Mouse (Mus musculus): ENCODE results near the gene Rpl26. TPM values are rescaled to one million over a fixed set of nuclear protein-coding genes. Genes with fewer than 3 reads are reported as not detected.
"Not testable (repeated sequence)": the region's sequence is repeated elsewhere in the genome, so short reads cannot be mapped to it uniquely, and the experiment has no call there.

Rpl26 gene
- polyA plus RNA-seq, 1 experiment from 2014 or later, result 1,181 TPM

- no peak overlapping the region for H3K4me2 ChIP-seq
- peaks cover 7% of the 10 kb centered on the region for H3K4me1 ChIP-seq
- H3K9ac ChIP-seq, result no peak overlapping the region
- no peak overlapping the region for H3K4me3 ChIP-seq
- no peak for ATAC-seq (ENCODE audit: insufficient number of reproducible peaks, insufficient read depth, low FRiP score, low TSS enrichment, low read depth)
- H3K9me3 ChIP-seq, result no peaks in the 10 kb centered on the region
- H3K36me3 ChIP-seq, result no peaks in the 10 kb centered on the region
- H3K27ac ChIP-seq, result no peak overlapping the region
- WGBS, result 84% methylated on average over 2 of the region's 2 CpGs
- no peaks in the 10 kb centered on the region for H3K27me3 ChIP-seq
These were observed 23.4 kb downstream of the Rpl26 start for GRCm38 (mm10) chr11:68924749-68925148.

GRCm38 (mm10) chr11:68926981-68927380 is 25.6 kb downstream of the Rpl26 start, which contains the start of gene Odf4:
Gene Odf4, minus strand, starts transcription at chr11:68927081.
- Histone ChIP-seq H3K9ac (no peak within 1 kb of the TSS), H3K4me1 (peaks cover 3% of the 10 kb centered on the region), H3K9me3 (no peaks in the 10 kb centered on the region), H3K27ac (no peak within 1 kb of the TSS), H3K4me2 (no peak within 1 kb of the TSS), H3K27me3 (no peaks in the 10 kb centered on the region), H3K4me3 (no peak within 1 kb of the TSS), H3K36me3 (no peaks in the 10 kb centered on the region)
- 56% methylated on average over 3 of the region's 3 CpGs for WGBS
- ATAC-seq (ENCODE audit: insufficient number of reproducible peaks, insufficient read depth, low FRiP score, low TSS enrichment, low read depth), result no peak

GRCm38 (mm10) chr11:68929947-68930346 is 28.6 kb downstream of the Rpl26 start:
- Histone ChIP-seq H3K27ac (no peak overlapping the region), H3K27me3 (no peaks in the 10 kb centered on the region), H3K9me3 (no peaks in the 10 kb centered on the region), H3K9ac (no peak overlapping the region), H3K4me2 (no peak overlapping the region), H3K36me3 (no peaks in the 10 kb centered on the region), H3K4me1 (no peaks in the 10 kb centered on the region), H3K4me3 (no peak overlapping the region)
- no peak for ATAC-seq (ENCODE audit: insufficient number of reproducible peaks, insufficient read depth, low FRiP score, low TSS enrichment, low read depth)
- 76% methylated on average over 6 of the region's 6 CpGs for WGBS

DNA sequence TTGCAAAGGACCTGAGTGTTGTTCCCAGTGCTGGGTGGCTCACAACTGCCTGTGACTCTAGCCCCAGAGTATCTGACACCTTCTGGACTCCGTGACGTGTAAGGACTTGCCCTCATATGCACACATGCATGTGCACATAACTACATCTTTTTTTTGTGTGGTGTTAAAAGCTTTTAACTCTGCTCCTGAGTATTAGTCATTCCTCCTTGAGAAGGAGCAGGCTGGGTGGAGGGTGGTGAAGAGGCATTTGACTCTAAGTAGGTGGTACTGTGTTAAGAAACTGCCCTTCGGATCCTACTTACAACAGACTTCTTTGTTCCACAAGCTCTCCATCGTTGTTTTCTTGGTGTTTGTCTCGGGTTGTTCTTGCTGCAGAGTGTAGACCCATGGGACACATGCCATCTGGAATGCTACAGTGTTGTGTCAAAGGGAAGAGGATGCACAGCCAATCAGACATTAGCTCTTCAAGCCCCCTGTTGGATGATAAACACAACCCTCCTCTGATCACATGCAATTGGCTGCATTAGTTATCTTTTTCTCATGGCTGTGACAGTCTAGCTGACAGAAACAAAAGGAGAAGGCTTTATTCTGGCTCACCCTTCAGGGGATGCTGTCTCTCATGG is 32.6 kb downstream of the Rpl26 start:
- H3K9ac ChIP-seq, result no peak overlapping the region
- no peak overlapping the region for H3K4me3 ChIP-seq
- WGBS, result 62% methylated on average over 5 of the region's 5 CpGs
- H3K4me1 ChIP-seq, result no peaks in the 10 kb centered on the region
- H3K27ac ChIP-seq, result no peak overlapping the region
- no peaks in the 10 kb centered on the region for H3K36me3 ChIP-seq
- no peak for ATAC-seq (ENCODE audit: insufficient number of reproducible peaks, insufficient read depth, low FRiP score, low TSS enrichment, low read depth)
- no peaks in the 10 kb centered on the region for H3K27me3 ChIP-seq
- no peak overlapping the region for H3K4me2 ChIP-seq
- H3K9me3 ChIP-seq, result no peaks in the 10 kb centered on the region

GRCm38 (mm10) chr11:68936951-68937350 is 35.6 kb downstream of the Rpl26 start:
- not testable (repeated sequence) for H3K27me3 ChIP-seq; H3K4me2 ChIP-seq; H3K9ac ChIP-seq; H3K4me1 ChIP-seq; H3K9me3 ChIP-seq; H3K36me3 ChIP-seq; ATAC-seq (ENCODE audit: insufficient number of reproducible peaks, insufficient read depth, low FRiP score, low TSS enrichment, low read depth); H3K4me3 ChIP-seq; H3K27ac ChIP-seq
- WGBS, result 87% methylated on average over 4 of the region's 4 CpGs

GRCm38 (mm10) chr11:68939451-68940304 is 38.3 kb downstream of the Rpl26 start:
- H3K9ac ChIP-seq, result peak overlapping the region; percentile 74
- H3K27ac ChIP-seq, result peak overlapping the region; percentile 65; the same call in 1 of the 2 replicates
- no peaks in the 10 kb centered on the region for H3K36me3 ChIP-seq
- H3K4me1 ChIP-seq, result peaks cover 7% of the 10 kb centered on the region
- H3K4me2 ChIP-seq, result peak overlapping the region; percentile 66
- peak overlapping the region; percentile 52 for H3K4me3 ChIP-seq
- peak; percentile 99 for ATAC-seq (ENCODE audit: insufficient number of reproducible peaks, insufficient read depth, low FRiP score, low TSS enrichment, low read depth)
- H3K27me3 ChIP-seq, result no peaks in the 10 kb centered on the region
- no peaks in the 10 kb centered on the region for H3K9me3 ChIP-seq
- WGBS, result 2% methylated on average over 16 of the region's 16 CpGs

DNA sequence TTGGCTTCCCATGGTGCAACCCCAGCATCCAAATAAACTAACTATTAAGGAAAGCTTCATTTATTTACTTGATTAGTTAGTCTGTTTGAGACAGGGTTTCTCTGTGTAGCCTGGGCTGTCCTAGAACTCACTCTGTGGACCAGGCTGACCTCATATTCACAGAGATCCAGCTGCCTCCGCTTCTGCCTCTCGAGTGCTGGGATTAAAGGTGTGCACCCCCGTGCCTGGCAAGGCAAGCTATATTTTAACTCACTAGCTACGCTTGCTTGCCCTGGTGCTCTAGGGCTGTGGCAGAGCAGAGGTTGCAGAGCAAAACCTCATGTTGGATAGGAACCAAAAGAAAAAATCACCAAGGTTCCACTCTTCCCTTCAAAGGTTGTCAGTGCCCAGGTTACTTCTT is 39.1 kb downstream of the Rpl26 start:
- Histone ChIP-seq H3K27me3 (no peaks in the 10 kb centered on the region), H3K4me2 (peak overlapping the region; percentile 66), H3K9ac (peak overlapping the region; percentile 74), H3K4me3 (peak overlapping the region; percentile 52), H3K27ac (peak overlapping the region; percentile 65), H3K36me3 (no peaks in the 10 kb centered on the region), H3K4me1 (peaks cover 7% of the 10 kb centered on the region), H3K9me3 (no peaks in the 10 kb centered on the region)
- WGBS, result 61% methylated on average over 4 of the region's 4 CpGs
- ATAC-seq (ENCODE audit: insufficient number of reproducible peaks, insufficient read depth, low FRiP score, low TSS enrichment, low read depth), result no peak

DNA sequence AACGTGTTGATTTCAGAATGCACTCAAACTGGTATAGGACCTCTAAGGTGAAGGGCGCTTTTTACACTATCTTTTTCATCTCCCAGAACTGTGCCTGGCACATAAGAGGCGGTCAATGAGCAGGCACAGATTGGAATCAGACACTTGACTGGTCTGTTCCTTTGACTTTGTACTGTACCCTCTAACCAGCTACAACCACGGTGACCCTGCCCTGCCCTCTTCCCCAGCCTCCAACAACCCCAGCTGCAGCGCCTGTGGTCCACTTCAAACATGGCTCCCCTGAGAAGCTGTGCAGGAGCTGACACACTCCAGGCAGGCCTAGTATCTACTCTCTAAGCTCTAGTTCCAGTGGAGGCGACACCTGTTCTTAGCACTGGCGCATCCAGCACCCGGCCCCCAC is 41.3 kb downstream of the Rpl26 start:
- Histone ChIP-seq H3K4me3 (no peak overlapping the region), H3K27me3 (peaks cover 15% of the 10 kb centered on the region), H3K9me3 (no peaks in the 10 kb centered on the region), H3K27ac (no peak overlapping the region), H3K36me3 (no peaks in the 10 kb centered on the region), H3K4me1 (peaks cover 19% of the 10 kb centered on the region), H3K9ac (no peak overlapping the region), H3K4me2 (no peak overlapping the region)
- WGBS, result 85% methylated on average over 8 of the region's 8 CpGs
- no peak for ATAC-seq (ENCODE audit: insufficient number of reproducible peaks, insufficient read depth, low FRiP score, low TSS enrichment, low read depth)

GRCm38 (mm10) chr11:68945245-68945644 is 43.9 kb downstream of the Rpl26 start:
- no peak overlapping the region for H3K4me2 ChIP-seq
- WGBS, result 79% methylated on average over 2 of the region's 2 CpGs
- H3K36me3 ChIP-seq, result no peaks in the 10 kb centered on the region
- H3K4me1 ChIP-seq, result peaks cover 17% of the 10 kb centered on the region
- no peak overlapping the region for H3K9ac ChIP-seq
- H3K9me3 ChIP-seq, result no peaks in the 10 kb centered on the region
- peaks cover 16% of the 10 kb centered on the region for H3K27me3 ChIP-seq
- no peak overlapping the region for H3K4me3 ChIP-seq
- no peak for ATAC-seq (ENCODE audit: insufficient number of reproducible peaks, insufficient read depth, low FRiP score, low TSS enrichment, low read depth)
- no peak overlapping the region for H3K27ac ChIP-seq

- WGBS, result 79% methylated on average over 4 of the region's 4 CpGs
- ATAC-seq (ENCODE audit: insufficient number of reproducible peaks, insufficient read depth, low FRiP score, low TSS enrichment, low read depth), result no peak
- H3K9me3 ChIP-seq, result no peaks in the 10 kb centered on the region
These were observed 44.6 kb downstream of the Rpl26 start for GRCm38 (mm10) chr11:68946001-68946400.

DNA sequence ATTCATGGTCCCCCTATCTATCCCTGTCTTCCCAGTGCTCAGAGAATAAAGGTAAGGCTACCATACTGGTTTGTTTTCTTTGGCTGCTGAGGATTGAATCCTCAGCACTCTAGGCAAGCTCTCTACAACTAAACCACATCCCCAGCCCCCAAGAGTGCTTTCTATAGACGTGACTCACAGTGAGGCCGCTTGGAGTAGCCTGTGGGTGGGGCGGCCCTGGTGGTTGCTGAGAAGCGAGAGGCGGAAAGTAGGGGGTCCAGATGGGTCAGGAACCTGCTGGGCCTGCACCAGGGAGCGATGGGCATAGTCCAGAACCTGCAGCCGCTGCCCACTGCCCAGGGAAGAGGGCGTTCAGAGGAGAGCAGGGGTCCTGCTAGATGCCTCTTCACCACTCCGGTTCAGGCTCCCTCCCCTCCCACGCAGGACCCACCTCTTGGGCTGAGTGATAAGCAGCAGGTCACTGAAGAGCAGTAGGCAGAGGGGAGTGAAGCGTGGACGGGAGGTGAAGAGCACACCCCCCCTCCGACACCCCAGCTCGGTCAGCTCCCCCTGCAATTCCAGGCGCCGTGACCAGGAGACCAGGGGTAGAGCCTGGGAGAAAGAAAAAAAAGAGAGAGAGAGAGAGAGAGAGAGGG is 45.5 kb downstream of the Rpl26 start:
- peak overlapping the region; percentile 10; the same call in 1 of the 2 replicates for H3K4me3 ChIP-seq
- no peaks in the 10 kb centered on the region for H3K36me3 ChIP-seq
- ATAC-seq (ENCODE audit: insufficient number of reproducible peaks, insufficient read depth, low FRiP score, low TSS enrichment, low read depth), result no peak
- peak overlapping the region; percentile 48 for H3K4me2 ChIP-seq
- 10% methylated on average over 16 of the region's 16 CpGs for WGBS
- H3K27me3 ChIP-seq, result peaks cover 26% of the 10 kb centered on the region
- H3K9me3 ChIP-seq, result no peaks in the 10 kb centered on the region
- H3K9ac ChIP-seq, result no peak overlapping the region
- peaks cover 14% of the 10 kb centered on the region for H3K4me1 ChIP-seq
- H3K27ac ChIP-seq, result no peak overlapping the region

More at GRCm38 (mm10) chr11:68946001-68946400, 44.6 kb downstream of the Rpl26 start:
- H3K4me1 ChIP-seq, result peaks cover 13% of the 10 kb centered on the region
- H3K36me3 ChIP-seq, result no peaks in the 10 kb centered on the region
- H3K9ac ChIP-seq, result no peak overlapping the region
- H3K27me3 ChIP-seq, result peaks cover 17% of the 10 kb centered on the region
- H3K4me2 ChIP-seq, result no peak overlapping the region
- H3K27ac ChIP-seq, result no peak overlapping the region
- H3K4me3 ChIP-seq, result no peak overlapping the region

All from embryonic facial prominence, embryonic 13.5 days (tissue).